Mouse (Mus musculus): ENCODE measurements around the gene Sort1.
"Not testable (repeated sequence)": the region's sequence is repeated elsewhere in the genome, so short reads cannot be mapped to it uniquely, and the experiment has no call there.

Sort1 gene

DNA sequence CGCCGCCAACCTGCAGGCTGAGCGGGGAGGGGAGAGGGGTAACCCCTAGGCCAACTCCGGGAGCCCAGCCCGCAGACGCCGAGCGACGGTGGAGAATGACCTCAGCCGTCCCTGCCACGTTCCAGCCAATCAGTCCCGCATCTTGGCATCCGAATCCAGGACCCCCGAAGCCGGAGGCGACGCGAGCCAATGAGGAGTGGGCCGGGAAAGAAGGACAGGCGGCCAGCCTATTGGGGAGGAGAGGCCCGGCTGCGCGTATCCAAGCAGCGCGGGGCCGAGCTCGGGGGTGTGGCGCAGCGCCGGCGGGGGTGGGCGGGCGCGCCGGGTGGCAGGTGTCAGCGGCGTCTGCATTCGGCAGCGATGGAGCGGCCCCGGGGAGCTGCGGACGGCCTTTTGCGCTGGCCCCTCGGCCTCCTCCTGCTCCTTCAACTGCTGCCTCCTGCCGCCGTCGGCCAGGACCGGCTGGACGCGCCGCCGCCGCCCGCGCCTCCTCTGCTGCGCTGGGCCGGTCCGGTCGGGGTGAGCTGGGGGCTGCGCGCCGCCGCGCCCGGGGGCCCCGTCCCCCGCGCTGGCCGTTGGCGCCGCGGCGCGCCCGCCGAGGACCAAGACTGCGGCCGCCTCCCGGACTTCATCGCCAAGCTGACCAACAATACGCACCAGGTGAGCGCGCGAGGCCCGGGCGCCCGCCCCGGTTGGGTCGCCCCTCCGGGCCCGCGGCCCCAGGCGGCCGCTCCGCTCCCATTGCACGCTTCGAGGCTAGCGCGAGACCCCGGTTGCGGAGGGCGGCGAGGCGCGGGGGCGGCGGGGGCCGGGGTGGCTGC is at the start of gene Sort1:
Gene Sort1 (plus strand): TSS at position 302 of the 821 bp plus-strand sequence.
- DNase-seq: peak; percentile 82

DNA sequence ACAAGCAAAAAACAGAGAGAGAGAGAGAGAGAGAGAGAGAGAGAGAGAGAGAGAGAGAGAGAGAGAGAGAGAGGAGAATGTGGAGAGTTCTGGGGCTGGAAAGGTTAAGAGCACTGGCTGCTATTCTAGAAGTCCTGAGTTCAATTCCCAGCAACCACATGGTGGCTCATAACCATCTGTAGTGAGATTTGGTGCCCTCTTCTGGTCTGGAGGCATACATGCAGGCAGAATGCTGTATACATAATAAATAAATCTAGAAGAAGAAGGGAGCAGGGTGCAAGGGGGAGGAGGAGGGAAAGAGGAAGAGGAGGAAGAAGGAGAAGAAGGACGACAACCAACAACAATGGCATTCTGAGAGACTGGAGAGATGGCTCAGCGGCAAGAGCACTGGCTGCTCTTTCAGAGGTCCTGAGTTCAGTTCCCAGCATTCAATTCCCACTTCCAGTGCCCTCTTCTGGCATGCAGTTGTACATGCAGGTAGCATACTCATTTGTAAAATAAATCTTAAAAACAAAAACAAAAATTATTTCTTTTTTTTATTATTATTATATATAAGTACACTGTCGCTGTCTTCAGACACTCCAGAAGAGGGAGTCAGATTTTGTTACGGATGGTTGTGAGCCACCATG is 46.3 kb upstream of the Sort1 start:
- DNase-seq: not testable (repeated sequence)

DNA sequence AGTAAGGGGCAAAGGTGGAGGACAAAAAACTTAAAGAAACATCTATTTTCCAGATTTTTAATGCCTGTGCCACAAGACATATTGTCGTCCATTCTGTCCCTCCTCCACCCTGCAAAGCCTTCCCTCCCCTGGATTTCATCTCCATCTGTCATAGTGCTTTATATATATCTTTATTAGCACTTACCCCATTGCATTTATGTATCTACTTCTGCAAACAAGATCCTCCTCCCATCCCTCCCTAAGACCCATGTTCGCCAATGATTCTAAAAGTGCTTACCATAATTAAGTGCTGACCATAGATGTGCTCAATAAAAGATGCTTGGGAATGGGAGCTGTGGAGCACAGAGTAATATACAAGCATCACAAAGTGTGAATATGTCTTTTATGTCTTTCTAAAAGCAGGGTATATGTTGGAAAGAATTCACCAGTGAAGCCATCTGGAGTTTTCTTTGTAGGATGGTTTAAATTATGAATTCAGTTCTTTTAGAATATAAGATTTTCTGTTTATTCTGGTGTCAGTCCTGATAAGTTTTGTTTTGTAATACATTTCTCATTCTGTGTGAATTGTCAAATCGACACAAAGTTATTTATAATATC is 42.5 kb upstream of the Sort1 start:
- no peak for DNase-seq

DNA sequence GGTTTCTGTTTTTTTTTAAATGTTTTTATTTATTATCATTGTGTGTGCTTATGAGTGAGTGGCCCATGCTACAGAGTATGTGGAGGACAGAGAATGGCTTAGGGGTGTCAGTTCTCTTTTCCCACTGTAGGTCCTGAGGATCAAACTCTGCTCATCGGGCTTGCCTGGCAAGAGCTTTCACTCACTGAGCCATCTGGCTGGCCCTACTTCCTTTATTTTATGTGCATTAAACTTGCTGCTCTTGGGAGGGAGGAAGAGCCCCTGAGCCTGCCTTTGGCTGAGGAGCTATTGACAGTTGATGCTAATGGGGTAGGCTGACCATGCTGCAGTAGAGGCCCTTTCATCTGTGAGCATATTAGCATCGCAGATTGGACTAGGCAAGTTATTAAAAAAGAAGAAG is 37.0 kb upstream of the Sort1 start:
- no peak for DNase-seq

DNA sequence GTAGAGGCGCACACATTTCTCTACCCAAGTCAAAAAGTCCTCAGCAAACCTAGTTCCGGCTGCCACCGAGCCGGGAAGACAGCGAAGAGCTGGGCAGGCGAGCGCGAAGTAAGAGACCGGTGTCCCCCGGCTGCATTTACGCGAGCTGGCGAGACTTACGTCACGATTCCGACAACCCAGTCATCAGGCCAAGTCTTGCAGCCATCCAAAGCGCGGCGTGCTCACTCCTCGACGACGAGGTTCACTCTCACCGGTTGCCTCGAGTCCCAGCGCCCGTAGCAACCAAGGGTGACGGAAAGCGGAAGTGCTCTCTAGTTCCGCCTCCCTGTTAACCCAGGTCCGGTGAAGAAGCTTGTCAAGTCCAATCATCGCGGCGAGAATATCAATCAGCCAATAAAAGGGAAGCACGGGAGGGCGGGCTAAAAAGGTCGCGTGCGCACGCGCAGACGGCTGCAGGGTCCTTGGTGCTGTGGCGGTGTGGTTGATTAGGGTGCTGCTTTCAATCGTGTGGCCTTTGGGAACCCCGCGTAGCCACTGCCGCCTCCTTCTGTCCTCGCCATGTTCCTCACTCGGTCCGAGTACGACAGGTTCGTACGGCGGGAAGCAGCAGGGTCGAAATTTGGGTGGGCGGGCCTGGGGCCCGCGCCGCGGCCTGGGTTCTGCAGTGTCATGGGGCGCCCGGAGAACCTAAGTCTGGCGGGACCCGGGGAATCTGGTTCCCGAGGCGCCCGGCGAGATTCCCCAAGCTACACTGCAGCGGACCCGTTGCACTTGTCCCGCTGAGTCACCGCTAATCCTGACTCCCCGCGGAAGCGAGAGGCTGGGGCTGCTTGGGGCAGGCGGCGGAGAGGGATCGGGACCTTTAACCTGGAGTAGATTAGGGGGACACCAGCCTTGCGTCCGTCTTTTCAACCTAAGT is 26.9 kb upstream of the Sort1 start, which contains the start of gene Psma5:
Gene Psma5 (plus strand): TSS at position 208 of the 919 bp plus-strand sequence.
- peak; percentile 97 for DNase-seq

DNA sequence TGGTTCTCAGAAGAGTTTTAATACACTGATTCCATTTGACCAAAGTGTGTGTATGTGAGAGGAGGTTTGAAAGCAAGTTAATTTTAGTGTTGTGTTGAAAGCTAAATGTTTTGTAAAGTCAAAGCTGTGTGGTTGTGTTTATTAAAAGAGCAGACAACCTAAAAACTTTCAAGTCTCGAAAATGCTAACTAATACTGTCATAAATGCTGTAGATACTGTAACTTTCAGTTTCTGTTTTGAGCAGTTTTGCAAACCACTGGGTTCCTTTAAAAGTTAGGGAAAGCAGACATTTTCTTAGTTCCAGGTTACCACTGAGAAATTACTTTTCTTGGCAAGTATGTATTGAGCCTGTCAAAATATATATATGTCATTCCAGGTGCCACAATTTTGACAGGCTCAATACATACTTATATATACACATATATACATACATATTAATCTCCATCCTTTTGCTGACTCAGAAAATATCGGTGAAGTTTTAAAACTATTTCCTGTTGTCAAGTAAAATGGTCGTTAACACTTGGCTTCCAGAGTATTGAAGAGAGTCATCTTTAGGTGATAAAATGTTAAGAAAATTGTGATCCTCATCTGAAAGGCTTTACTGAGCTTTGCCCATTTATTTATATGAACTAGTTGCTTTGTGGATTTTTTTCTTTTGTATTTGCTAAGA is 25.9 kb upstream of the Sort1 start:
- DNase-seq: no peak

DNA sequence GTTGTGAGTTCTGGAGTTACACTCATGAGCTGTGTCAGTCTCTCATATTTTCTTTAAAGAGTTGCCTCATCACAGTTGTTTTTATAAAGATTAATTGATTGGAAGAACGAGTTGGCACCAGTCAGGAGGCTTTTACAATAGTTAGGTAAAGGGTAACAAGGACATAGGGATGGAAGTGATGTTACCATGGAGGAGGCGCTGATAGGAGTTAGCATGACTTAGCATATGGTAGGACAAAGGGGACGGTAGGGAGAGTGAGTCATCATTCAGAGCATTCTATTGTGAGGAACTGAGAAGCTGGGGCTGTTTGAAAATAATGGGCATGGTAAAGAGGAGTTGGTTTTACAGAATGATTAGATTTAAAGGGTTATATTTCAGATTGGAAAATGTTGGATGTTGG is 24.6 kb upstream of the Sort1 start:
- no peak for DNase-seq

DNA sequence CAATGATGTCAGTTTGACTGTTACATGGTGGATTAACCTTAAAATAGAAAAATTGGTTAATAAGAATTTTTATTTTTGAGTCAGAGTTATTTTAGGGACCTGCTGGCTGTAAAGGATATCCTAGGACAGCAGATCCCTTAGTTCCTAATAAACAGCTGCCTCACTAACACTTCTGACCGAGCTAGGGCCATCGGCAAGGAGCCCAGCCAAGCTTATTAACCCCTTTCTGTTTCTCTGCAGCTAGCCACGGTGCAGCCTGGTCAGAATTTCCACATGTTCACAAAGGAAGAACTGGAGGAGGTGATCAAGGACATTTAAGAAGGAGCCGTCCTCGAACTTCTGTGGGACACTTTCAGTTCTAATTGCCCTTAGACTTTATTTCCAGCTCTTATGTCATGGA is 4.4 kb upstream of the Sort1 start:
- not testable (repeated sequence) for DNase-seq

DNA sequence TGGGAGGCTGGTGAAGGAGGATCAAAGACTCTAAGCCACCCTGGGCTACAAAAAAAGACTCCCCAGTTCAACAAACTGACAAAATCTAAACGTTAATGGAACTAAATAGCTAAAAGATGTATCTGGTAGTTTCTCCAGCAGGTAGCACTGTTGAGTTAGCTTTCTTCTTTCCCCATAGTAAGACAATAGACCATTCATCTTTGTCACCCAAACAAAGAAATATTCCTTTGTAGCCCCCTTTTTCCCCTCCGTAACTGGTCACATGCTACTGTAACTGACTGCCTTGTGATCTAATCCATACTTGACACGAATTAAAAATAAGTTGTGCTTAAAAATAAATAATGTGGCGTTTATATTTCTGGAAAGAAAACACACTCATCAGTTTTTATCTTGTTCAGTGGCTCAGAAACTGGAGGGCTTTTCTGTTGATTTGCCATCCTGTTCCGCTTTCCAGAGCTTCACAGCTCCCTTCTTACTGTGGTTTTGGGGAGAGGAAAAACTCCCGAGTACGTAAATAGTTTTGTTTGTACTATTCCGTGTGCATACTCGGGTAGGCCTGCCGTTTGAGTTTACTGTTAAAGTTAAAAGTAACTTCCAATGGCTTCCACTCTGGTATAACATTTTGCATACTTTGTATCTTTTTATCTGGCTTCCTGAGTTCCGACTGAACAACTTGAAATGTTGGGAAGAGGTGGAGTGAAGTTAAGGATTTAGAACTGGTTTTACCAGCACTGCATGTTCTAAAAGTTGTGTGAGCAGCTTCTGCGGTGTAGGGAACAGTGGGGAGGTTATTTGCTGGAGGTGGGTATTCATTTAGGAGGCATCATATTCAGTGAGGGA is 1.3 kb upstream of the Sort1 start:
- DNase-seq: peak; percentile 72

DNA sequence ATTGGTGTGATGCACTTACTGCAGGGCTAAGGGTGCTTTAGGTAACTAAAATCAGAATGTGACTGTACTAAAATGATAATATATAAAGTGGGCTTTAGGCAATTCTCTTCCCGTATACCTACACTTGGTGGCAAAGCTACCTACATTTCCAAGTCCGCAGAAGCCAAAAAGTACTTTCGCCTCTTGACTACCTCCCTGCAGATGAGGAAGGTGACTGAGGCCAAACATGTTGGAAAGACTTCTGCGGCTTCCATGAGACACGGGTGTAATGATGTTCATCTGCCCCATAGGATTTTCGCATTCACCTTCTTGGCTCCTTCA is 681 bp upstream of the Sort1 start:
- no peak for DNase-seq

DNA sequence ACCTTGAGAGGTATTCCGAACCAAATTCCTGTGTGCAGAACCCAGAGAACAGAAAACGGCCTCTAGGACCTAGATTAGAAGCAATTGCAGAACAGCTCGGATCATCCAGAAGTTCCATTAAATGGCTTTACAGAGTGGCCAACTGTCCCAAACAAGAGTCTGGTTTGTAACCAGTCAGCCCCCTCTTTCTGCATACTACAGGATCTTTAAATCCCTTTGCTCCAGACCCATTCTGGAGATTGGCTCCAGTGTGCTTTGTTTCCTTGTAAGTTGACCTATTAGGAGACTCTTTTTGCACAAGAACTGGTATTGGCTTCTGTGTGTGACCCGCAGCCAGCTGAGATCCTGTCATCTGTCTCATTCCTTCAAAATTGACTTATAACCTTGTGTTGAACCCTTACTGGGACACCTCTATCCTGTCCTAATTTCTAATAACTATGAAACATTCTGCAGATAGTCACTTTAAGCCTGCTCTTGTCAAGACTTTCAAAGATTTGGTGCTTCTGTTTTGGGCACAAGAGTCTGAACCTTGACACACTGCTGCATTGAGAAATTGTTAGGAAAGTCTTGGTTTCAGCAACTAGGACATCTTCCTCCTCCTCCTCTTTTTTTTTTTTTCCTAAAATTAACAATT is 1.3 kb downstream of the Sort1 start:
- DNase-seq: no peak

DNA sequence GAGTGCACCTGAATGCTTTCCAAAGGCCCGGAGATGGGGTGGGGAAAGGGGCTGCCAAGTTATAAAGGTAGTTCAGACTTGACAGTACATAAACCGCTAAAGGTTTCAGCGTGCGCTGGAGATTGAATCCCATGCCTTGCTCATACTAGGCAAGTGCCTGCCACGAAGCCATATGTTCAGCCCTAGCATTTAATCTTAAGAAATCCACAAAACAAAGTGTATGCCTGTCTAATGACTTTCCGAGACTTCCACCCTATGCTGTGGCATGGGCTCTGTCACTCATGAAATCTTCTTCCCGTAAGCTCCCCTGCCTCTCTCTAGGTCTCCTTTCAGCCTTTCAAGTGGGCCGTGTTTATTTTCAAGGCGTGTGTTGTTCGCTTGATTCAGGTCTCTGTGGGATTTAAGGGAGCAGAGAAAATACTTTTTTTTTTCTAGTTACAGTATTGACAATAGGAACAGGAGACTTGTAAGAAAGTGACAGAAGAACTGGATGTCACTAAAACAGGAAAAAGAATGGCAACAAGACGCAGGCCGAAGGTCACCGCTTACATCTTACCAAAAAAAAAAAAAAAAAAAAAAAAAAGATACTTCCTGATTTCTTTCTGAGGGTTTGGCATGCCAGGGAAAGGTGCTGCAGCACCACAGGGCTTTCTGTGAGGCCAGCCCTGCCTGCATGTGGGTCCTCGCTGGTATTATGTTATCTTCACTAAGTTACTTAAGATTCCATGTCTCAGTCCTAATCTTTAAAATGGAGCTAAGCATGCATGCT is 3.0 kb downstream of the Sort1 start:
- DNase-seq: no peak

DNA sequence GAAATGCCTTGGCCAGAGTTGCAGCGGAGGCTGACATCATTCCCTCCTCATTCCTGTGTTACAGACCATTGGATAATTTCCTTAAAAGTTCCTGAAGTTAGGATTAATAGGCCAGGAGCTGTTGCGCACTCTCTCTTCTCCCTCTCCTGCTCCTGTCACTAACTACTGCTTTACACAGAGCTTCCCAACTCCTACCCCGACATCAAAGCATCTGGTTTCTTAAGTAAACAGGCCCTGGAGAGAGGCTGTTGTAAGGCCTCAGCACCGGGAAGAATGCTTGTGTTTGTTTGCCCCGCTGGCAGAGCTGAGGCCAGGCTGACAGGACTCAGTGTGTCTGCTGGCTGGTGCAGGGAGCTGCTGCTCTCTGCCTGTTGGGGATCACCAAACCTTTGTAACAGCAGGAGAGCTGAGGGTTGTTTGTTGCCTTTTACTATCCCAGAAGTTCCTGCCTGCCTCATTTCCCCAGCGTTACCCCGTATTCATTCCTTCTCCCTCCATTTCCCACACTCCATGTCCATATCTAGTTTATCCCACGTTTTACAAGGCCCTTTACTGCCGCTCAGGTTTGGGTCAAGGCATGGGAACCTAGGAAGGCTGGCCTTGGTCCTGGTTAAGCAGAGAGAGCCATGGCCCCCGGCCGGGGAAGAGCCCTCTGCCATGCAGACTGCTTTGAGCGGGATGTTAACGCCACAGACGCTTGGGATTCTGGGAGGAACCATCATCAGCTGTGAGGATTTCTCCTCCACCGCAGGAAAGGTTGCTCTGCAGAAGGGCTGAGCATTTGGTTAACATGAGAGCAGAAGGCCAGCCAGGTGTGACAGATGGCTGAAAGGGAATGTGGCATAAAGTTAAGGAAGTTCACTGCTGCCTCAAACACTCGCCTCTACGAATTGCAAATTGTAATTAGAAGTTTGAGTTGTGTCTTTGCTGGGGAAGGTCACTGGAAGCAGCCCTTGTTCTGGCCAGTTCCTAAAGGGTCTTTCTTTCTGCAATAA is 4.2 kb downstream of the Sort1 start:
- no peak for DNase-seq

DNA sequence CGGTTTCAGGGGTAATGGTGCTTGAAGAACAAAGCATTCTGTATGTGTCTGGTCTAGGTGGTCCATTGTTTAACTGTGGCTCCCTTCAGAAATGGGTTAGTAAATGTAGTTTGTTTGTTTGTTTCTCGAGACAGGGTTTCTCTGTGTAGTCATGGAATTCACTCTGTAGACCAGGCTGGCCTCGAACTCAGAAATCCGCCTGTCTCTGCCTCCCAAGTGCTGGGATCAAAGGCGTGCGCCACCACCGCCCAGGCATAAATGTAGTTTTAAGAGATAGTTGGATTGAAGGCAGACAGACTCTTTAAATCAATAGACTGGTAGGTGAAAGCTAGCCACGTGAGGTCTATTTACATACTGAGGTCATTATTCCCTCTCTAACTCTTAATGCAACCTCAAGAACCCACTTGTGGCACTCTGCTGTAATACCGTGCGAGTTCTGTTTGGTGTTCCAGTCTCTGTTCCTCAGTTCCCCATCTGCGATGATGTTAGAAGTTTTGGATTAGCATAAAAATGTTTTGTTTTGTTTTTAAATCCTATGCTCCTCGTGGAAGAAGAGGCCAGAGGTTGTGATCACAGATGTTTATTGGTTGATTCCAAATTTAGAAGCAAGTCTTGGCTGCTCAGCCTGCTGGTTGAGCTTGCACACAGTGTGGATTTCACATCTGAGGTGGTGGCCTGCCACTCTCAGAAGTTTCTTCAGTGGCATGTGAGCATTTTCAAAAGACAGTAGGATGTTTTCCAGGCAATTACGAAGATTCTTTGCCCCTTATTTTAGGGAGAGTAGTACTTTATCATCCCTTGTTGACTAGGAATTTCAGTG is 5.6 kb downstream of the Sort1 start:
- DNase-seq: no peak

DNA sequence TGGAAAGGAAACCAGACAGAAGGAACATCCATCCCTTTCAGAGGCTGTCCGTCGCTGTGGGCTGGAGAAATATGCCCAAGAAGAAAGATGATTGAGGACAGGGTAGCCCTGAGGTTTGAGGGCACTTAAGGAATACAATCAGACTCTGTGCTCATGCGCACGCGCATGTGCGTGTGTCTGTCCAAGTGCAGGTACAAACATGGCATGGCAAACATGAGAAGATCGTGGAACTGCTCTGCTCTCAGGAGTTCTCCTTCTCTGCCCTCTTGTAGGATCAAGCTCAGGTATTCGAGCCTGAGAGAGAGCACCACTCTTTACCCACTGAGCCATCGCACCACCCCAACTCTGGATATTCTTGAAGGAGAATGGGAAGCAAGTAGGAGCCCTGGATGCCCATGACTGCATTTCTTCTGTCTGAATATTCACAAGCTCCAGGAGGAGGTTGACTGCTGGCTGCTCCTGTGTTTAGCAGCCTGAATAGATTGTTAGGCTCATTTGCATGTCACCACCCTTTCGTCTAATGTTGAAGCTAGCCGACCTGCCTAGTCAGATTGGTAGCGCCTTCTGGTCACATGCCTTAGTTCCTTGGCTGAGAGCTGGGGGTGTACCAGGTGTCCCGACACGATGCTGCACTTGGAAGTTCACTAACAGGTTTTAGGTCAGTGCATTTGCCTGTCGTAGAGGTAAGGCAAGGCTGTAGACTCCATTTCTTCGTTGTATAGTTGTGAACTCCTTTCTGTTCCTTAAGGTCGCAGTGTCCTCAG is 7.3 kb downstream of the Sort1 start:
- DNase-seq: no peak

DNA sequence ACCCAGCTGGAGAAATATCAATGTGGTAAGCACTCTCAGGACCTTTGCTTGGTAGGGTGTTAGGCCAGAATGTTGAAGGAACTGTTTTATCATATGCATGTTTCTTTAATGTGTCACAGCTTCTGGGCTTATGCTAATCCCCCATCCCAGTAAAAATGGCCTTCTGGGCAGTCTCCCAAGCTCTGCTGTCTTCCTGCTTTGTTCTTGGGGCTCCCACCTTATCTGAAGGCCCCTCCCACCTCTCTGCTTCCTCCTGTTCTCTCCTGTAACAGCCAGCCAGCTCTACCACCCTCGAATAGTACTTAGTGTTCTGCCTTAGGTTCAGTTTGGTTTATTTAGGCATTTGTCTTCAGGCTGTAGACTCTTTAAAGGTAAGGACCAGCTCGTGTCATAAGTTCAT is 10.5 kb downstream of the Sort1 start:
- no peak for DNase-seq

Measured in cerebellum, adult 9-10 months (tissue).